ENCODE assay signal across 9 mouse cellular contexts in genomic region chr4:155268382-155268781, GRCm38 (mm10). TPM values are rescaled to one million over a fixed set of nuclear protein-coding genes. Genes with fewer than 3 reads are reported as not detected.
A peak's percentile ranks its signal among the peaks of the same experiment; 100 is the strongest.
DNase-seq lines count a peak whose midpoint lies in the region; ATAC-seq lines count a peak whose summit lies in the region.
"Had no signal": no experiment of that assay in that cellular context is flagged by ENCODE, and none has a peak within 500 bp of the region (broad histone marks: within the 10 kb centered on the region; RNA-seq: fewer than 3 reads in every experiment).

No protein-coding gene starts in this region.

- no peak overlapping the region for H3K27ac ChIP-seq in hindbrain, embryonic 11.5 days (ENCODE audit: low read depth, low read length)
- no peak overlapping the region for H3K27ac ChIP-seq in hindbrain, embryonic 13.5 days
- H3K27ac ChIP-seq in intestine, embryonic 14.5 days (ENCODE audit: low read depth): peak overlapping the region; percentile 24; the same call in 1 of the 2 replicates
- H3K27ac ChIP-seq in limb, embryonic 12.5 days: peak overlapping the region; percentile 35; the same call in 1 of the 2 replicates
- H3K27ac ChIP-seq: neural tube, embryonic 12.5 days had no signal

- H3K36me3 ChIP-seq in hindbrain, embryonic 11.5 days (ENCODE audit: control insufficient read depth, insufficient read depth, low read length): no peaks in the 10 kb centered on the region
- H3K36me3 ChIP-seq in hindbrain, embryonic 13.5 days: peaks cover 44% of the 10 kb centered on the region
- H3K36me3 ChIP-seq in intestine, embryonic 14.5 days (ENCODE audit: control insufficient read depth, insufficient read depth, low read length): no peaks in the 10 kb centered on the region
- no peaks in the 10 kb centered on the region for H3K36me3 ChIP-seq in limb, embryonic 12.5 days

- no peak overlapping the region for H3K4me2 ChIP-seq in hindbrain, embryonic 11.5 days (replicated peaks; ENCODE audit: low read depth, low read length)
- H3K4me2 ChIP-seq in hindbrain, embryonic 13.5 days: no peak overlapping the region
- no peak overlapping the region for H3K4me2 ChIP-seq in intestine, embryonic 14.5 days (ENCODE audit: low read length)
- no peak overlapping the region for H3K4me2 ChIP-seq in limb, embryonic 12.5 days
- H3K4me2 ChIP-seq: neural tube, embryonic 12.5 days had no signal

- H3K9me3 ChIP-seq in hindbrain, embryonic 11.5 days (ENCODE audit: control insufficient read depth, low read length): no peaks in the 10 kb centered on the region
- no peaks in the 10 kb centered on the region for H3K9me3 ChIP-seq in hindbrain, embryonic 13.5 days
- no peaks in the 10 kb centered on the region for H3K9me3 ChIP-seq in intestine, embryonic 14.5 days (ENCODE audit: control insufficient read depth, low read length)
- no peaks in the 10 kb centered on the region for H3K9me3 ChIP-seq in limb, embryonic 12.5 days
- H3K9me3 ChIP-seq: neural tube, embryonic 12.5 days had no signal

- no peak for ATAC-seq in hindbrain, embryonic 11.5 days (ENCODE audit: low FRiP score)
- no peak for ATAC-seq in hindbrain, embryonic 13.5 days (ENCODE audit: low FRiP score)
- ATAC-seq in intestine, embryonic 14.5 days (replicated peaks; ENCODE audit: low FRiP score, low TSS enrichment, low read depth): peak; percentile 30; the same call in 1 of the 2 replicates
- 0 out of 2 replicates have a peak, but pooled peaks have one; percentile 54 for ATAC-seq in limb, embryonic 12.5 days (ENCODE audit: insufficient number of reproducible peaks, insufficient read depth, low FRiP score, low TSS enrichment, low read depth)

- no peak overlapping the region for H3K4me3 ChIP-seq in hindbrain, embryonic 11.5 days (ENCODE audit: low read depth, low read length)
- H3K4me3 ChIP-seq in hindbrain, embryonic 13.5 days: no peak overlapping the region
- no peak overlapping the region for H3K4me3 ChIP-seq in intestine, embryonic 14.5 days (ENCODE audit: low read depth, low read length)
- H3K4me3 ChIP-seq in limb, embryonic 12.5 days (replicated peaks): no peak overlapping the region
- H3K4me3 ChIP-seq: neural tube, embryonic 12.5 days had no signal

- no peaks in the 10 kb centered on the region for H3K27me3 ChIP-seq in hindbrain, embryonic 11.5 days (ENCODE audit: control insufficient read depth, insufficient read depth, low read length)
- no peaks in the 10 kb centered on the region for H3K27me3 ChIP-seq in hindbrain, embryonic 13.5 days
- H3K27me3 ChIP-seq in intestine, embryonic 14.5 days (replicated peaks; ENCODE audit: control insufficient read depth, insufficient read depth, low read length): no peaks in the 10 kb centered on the region
- H3K27me3 ChIP-seq in limb, embryonic 12.5 days: no peaks in the 10 kb centered on the region
- H3K27me3 ChIP-seq: neural tube, embryonic 12.5 days had no signal

- DNase-seq in hindbrain, embryonic 11.5 days (ENCODE audit: low spot score): peak; percentile 71
- DNase-seq in adrenal gland, postnatal 14 days: peak; percentile 88
- peak; percentile 65 for DNase-seq in forelimb bud, embryonic 11.5 days (ENCODE audit: low read depth, low spot score)
- DNase-seq in intestine, embryonic 14.5 days (ENCODE audit: low spot score): peak; percentile 84
- DNase-seq in ovary, postnatal 14 days (ENCODE audit: low spot score): peak; percentile 70
- peak; percentile 40 to 53 for DNase-seq in thymus, postnatal 36 days

- no peaks in the 10 kb centered on the region for H3K4me1 ChIP-seq in hindbrain, embryonic 11.5 days (replicated peaks; ENCODE audit: control insufficient read depth, insufficient read depth, low read length)
- peaks cover 17% of the 10 kb centered on the region for H3K4me1 ChIP-seq in hindbrain, embryonic 13.5 days (replicated peaks)
- peaks cover 17% of the 10 kb centered on the region for H3K4me1 ChIP-seq in intestine, embryonic 14.5 days (replicated peaks; ENCODE audit: control insufficient read depth, insufficient read depth, low read length)
- peaks cover 28% of the 10 kb centered on the region for H3K4me1 ChIP-seq in limb, embryonic 12.5 days (replicated peaks)
- H3K4me1 ChIP-seq: neural tube, embryonic 12.5 days had no signal

- H3K9ac ChIP-seq in hindbrain, embryonic 11.5 days (ENCODE audit: low read depth, low read length): no peak overlapping the region
- H3K9ac ChIP-seq in hindbrain, embryonic 13.5 days: no peak overlapping the region
- H3K9ac ChIP-seq in intestine, embryonic 14.5 days (ENCODE audit: low read length): no peak overlapping the region
- no peak overlapping the region for H3K9ac ChIP-seq in limb, embryonic 12.5 days (replicated peaks)
- H3K9ac ChIP-seq: neural tube, embryonic 12.5 days had no signal

- 38% methylated on average over 5 of the region's 5 CpGs for whole genome bisulfite sequencing in hindbrain, embryonic 11.5 days
- WGBS in hindbrain, embryonic 13.5 days: 38% methylated on average over 5 of the region's 5 CpGs
- WGBS in intestine, embryonic 14.5 days: 29% methylated on average over 5 of the region's 5 CpGs
- WGBS in limb, embryonic 12.5 days: 23% methylated on average over 5 of the region's 5 CpGs

RNA-seq across cellular contexts. Expression of gene Faap20, which starts 18.8 kb away (rescaled TPM):
- 99.0 and 99.3 TPM in 2 replicates for polyA plus RNA-seq in hindbrain, embryonic 11.5 days (2014; fragmentation: Nextera tagmentation; extraction: Ambion mirVana)
- 78.8 and 84.8 TPM in 2 replicates for polyA plus RNA-seq in hindbrain, embryonic 13.5 days (2015; fragmentation: Nextera tagmentation; extraction: Ambion mirVana)
- 39.4 and 43.1 TPM in 2 replicates for total RNA-seq in adrenal gland, postnatal 14 days (2021)
- 74.6 and 81.2 TPM in 2 replicates for polyA plus RNA-seq in intestine, embryonic 14.5 days (2014; fragmentation: Nextera tagmentation; extraction: Ambion mirVana)
- 96.0 and 99.2 TPM in 2 replicates for polyA plus RNA-seq in limb, embryonic 12.5 days (2016; fragmentation: Nextera tagmentation; extraction: Ambion mirVana)

RNA-seq across cellular contexts. Expression of gene Ski, which starts 46.0 kb away (rescaled TPM):
- polyA plus RNA-seq in hindbrain, embryonic 11.5 days (2014; fragmentation: Nextera tagmentation; extraction: Ambion mirVana): 13.4 and 21.0 TPM in 2 replicates
- 10.3 and 10.4 TPM in 2 replicates for polyA plus RNA-seq in hindbrain, embryonic 13.5 days (2015; fragmentation: Nextera tagmentation; extraction: Ambion mirVana)
- total RNA-seq in adrenal gland, postnatal 14 days (2021): 66.2 and 70.1 TPM in 2 replicates
- 24.4 and 25.3 TPM in 2 replicates for polyA plus RNA-seq in intestine, embryonic 14.5 days (2014; fragmentation: Nextera tagmentation; extraction: Ambion mirVana)
- 18.4 and 18.8 TPM in 2 replicates for polyA plus RNA-seq in limb, embryonic 12.5 days (2016; fragmentation: Nextera tagmentation; extraction: Ambion mirVana)

Comparison
In these comparisons a context has a peak if more than half of its experiments do, and no peak if none do; other contexts are left out.
1. ATAC-seq: peak in intestine, embryonic 14.5 days (single experiment) and limb, embryonic 12.5 days (single experiment); none in hindbrain, embryonic 11.5 days (single experiment) and hindbrain, embryonic 13.5 days (single experiment).
2. H3K27ac ChIP-seq: peak in intestine, embryonic 14.5 days (single experiment) and limb, embryonic 12.5 days (single experiment); none in hindbrain, embryonic 11.5 days (single experiment) and hindbrain, embryonic 13.5 days (single experiment).
3. Peak in every context shown above with its lines, with median percentiles within 50 percentile points of each other: DNase-seq.